ENCODE assay signal across 10 mouse cellular contexts in genomic region chr4:146489196-146489595, GRCm38 (mm10). TPM values are rescaled to one million over a fixed set of nuclear protein-coding genes. Genes with fewer than 3 reads are reported as not detected.
"Had no signal": no experiment of that assay in that cellular context is flagged by ENCODE, and none has a peak within 500 bp of the region (broad histone marks: within the 10 kb centered on the region; RNA-seq: fewer than 3 reads in every experiment).

No protein-coding gene starts in this region.

RNA-seq across cellular contexts. Expression of gene Zfp981, which starts 12.6 kb away (rescaled TPM):
- polyA plus RNA-seq: liver, adult 2 months; liver, postnatal 0 days; lung, adult 2 months; lung, embryonic 14.5 days; lung, embryonic 15.5 days; lung, embryonic 16.5 days; lung, postnatal 0 days; midbrain, embryonic 12.5 days; midbrain, embryonic 13.5 days; neural tube, embryonic 11.5 days had no signal
